Mouse (Mus musculus) forebrain, embryonic 13.5 days (tissue): ENCODE data around the gene Six2. TPM values are rescaled to one million over a fixed set of nuclear protein-coding genes. Genes with fewer than 3 reads are reported as not detected.
A peak's percentile ranks its signal among the peaks of the same experiment; 100 is the strongest.

Experiments
- ATAC-seq: fragments of 200-750 bp; cut with Nextera tagmentation; 2 replicates; pipeline ENCODE4 v1.8.0; 2017
- H3K27ac ChIP-seq: fragments of 300-500 bp; sonication (generic); 2 replicates; pipeline ENCODE4 v1.5.1; 2015; ENCODE audit warnings: inconsistent platforms, mild to moderate bottlenecking, moderate library complexity
- H3K27me3 ChIP-seq: fragments of 300-500 bp; sonication (generic); 2 replicates; pipeline ENCODE4 v1.6.1; 2015; ENCODE audit warnings: mild to moderate bottlenecking, inconsistent platforms
- H3K36me3 ChIP-seq: fragments of 300-500 bp; sonication (generic); 2 replicates; pipeline ENCODE4 v1.6.1; 2015; ENCODE audit warnings: mild to moderate bottlenecking, inconsistent platforms; ENCODE audit not compliant: poor library complexity, severe bottlenecking
- H3K4me1 ChIP-seq: fragments of 300-500 bp; sonication (generic); 2 replicates; pipeline ENCODE4 v1.6.1; 2015; ENCODE audit warnings: inconsistent platforms
- H3K4me2 ChIP-seq: fragments of 300-500 bp; sonication (generic); 2 replicates; pipeline ENCODE4 v1.6.1; 2015; ENCODE audit warnings: inconsistent platforms, mild to moderate bottlenecking, moderate library complexity
- H3K4me3 ChIP-seq: fragments of 300-500 bp; sonication (generic); 2 replicates; pipeline ENCODE4 v1.5.1; 2015; ENCODE audit warnings: mild to moderate bottlenecking, inconsistent platforms
- H3K9ac ChIP-seq: fragments of 300-500 bp; sonication (generic); 2 replicates; pipeline ENCODE4 v1.6.1; 2015; ENCODE audit warnings: mild to moderate bottlenecking, inconsistent platforms
- H3K9me3 ChIP-seq: fragments of 300-500 bp; sonication (generic); replicated peaks from 2 replicates; pipeline ENCODE4 v1.6.1; 2016; ENCODE audit warnings: inconsistent platforms
- WGBS: fragments of 180-500 bp; shearing (Covaris S2); methylation state at CpG from one replicate; pipeline ENCODE4 v1.1.7; 2015; 5-methylcytosine and 5-hydroxymethylcytosine counted together
- polyA plus RNA-seq: library from polyadenylated mRNA; unstranded; fragments of >200 nt; fragmentation: Nextera tagmentation; extraction: Ambion mirVana; gene quantifications from 2 replicates; pipeline ENCODE4 v1.2.1, GENCODE M21; 2015

The Six2 gene
- 0.37 and 0.74 TPM in 2 replicates for polyA plus RNA-seq

DNA sequence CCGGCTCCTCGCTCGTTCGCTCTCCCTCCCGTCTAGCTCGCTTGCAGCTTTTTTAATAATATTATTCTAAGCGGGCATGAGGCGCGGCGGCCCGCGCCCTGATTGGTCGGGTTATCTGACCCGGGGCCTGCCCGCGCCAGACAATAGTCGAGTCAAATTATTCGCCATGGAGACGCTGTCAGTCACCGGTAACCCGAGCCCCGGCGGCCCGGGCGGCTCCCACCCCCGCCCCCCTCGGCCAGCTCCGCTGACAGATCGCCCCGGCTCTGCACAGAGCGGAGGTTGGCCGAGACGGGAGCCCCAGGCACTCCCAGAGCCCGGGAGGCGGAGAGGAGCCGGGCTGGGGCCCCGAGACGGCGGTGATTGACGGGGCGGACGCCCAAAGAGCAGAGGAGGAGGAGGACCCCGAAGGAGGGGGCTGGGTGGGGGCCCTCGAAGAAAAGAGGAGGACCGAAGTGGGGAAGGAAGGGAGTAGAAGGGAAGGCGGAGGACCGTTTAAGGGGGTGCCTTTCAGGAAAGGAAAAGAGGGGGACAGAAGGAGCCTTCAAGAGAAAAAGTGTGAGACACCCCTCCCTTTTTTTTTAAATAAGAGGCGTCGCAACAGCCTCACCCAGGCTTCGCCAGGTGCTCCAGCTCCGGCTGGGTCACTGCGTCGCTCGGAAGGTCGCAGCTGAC, at the start of gene Six2:
Gene Six2 (minus strand): TSS at position 39 of the 675 bp plus-strand sequence.
- H3K4me2 ChIP-seq = peak within 1 kb of the TSS; percentile 75
- peaks cover 22% of the 10 kb centered on the region for H3K4me1 ChIP-seq
- H3K36me3 ChIP-seq = no peaks in the 10 kb centered on the region
- H3K27me3 ChIP-seq = peaks cover 98% of the 10 kb centered on the region
- H3K9ac ChIP-seq = peak within 1 kb of the TSS; percentile 46
- peak; percentile 93 for ATAC-seq
- under 1% methylated on average over 55 of the region's 55 CpGs for WGBS
- H3K4me3 ChIP-seq = peak within 1 kb of the TSS; percentile 43
- no peaks in the 10 kb centered on the region for H3K9me3 ChIP-seq
- H3K27ac ChIP-seq = no peak within 1 kb of the TSS

DNA sequence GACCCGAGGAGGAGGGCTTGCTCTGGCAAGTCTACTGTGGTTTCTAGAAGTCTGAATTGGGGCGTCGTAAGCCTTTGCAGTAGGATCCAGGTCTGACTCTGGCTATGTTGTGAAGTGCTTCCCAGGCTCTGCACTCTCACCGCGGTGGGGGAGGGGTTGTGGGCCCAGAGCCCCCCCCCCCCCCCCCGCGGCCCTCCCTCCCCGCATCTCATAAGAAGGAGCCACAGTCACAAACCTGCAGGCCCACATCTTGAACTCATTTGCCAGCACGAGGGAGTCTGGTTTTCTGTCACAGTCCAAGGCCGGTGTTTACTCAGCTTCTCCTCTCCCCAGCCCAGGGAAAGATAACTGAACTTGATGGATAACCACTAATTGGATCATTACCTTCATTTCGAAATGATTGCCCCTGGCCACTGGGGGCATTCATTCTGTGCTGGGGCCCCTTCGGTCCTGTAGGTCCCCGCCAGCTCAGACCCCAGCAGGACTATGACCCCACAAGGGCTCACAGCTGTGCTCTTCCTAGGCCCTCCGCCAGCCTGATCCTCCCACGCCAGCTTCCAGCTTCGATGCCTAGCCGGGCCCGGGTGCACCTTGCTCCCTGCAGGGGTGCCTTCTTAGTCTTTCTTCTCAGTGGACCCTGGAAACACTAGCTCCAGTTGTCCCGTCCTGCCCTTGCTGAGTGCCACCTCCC, 49.2 kb upstream of the Six2 start:
- no peak for ATAC-seq
- Histone ChIP-seq H3K27ac (no peak overlapping the region), H3K36me3 (no peaks in the 10 kb centered on the region), H3K9ac (no peak overlapping the region), H3K4me2 (no peak overlapping the region), H3K4me3 (no peak overlapping the region), H3K9me3 (no peaks in the 10 kb centered on the region), H3K27me3 (no peaks in the 10 kb centered on the region), H3K4me1 (no peaks in the 10 kb centered on the region)
- 49% methylated on average over 18 of the region's 19 CpGs for WGBS

DNA sequence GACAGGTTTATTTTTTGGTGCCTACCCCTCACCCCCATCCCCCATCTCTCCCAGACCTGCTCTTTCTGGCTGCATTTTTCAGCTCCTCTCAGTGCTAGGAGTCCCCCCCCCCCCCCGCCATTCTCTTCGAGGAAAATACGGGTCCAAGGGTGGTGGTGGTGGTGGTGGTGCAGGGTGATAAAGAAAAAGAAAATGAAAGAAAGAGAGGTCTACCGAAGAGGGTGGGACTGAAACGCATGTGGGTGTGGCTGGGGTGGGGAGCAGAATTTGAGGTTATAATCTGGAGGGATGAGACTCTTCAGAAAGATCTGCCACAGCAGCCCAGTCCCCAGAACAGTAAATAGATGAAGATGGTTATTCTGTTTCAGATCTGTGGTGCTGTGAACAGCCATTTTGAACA, 43.3 kb upstream of the Six2 start:
- no peaks in the 10 kb centered on the region for H3K9me3 ChIP-seq
- no peaks in the 10 kb centered on the region for H3K36me3 ChIP-seq
- no peak for ATAC-seq
- no peak overlapping the region for H3K9ac ChIP-seq
- no peak overlapping the region for H3K4me3 ChIP-seq
- H3K27ac ChIP-seq = no peak overlapping the region
- H3K4me1 ChIP-seq = no peaks in the 10 kb centered on the region
- 82% methylated on average over 5 of the region's 5 CpGs for WGBS
- H3K27me3 ChIP-seq = no peaks in the 10 kb centered on the region
- H3K4me2 ChIP-seq = no peak overlapping the region

DNA sequence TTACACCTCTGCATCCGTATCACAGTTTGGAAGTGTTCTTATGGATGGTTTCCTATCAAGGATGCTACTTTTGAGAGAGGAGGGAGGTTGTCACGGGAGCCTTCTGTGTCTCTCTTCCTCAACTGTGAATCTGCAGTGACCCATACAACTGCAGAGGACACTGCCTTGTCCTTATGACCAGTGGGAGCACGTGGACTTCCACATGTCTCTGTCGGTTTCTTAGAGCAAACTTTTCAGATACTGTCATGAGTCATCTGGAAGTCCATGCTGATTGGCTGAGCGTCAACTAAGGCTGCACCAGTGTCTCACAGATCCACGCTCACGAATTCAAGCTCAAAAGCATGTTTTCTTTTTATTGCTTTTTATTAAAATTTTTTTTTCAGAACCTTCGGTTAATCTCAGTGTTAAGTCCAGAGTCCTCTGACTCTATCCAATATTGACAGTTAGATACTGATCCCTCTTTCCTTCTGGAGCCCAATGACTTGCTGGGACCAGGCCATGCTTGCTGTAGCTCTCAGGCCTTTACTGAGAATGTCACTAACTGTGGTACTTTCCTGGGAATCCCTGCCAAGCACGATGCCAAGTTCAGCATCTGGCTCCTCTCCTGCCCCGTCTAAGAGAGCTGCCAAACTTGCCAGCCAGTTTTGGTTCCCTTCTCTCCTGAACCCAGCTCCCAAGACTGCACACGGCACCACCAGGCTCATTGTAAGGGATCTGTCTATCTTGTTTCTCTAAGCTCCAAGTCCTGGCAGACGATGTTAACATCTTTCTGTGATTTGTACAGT, 42.3 kb upstream of the Six2 start:
- no peaks in the 10 kb centered on the region for H3K4me1 ChIP-seq
- 83% methylated on average over 12 of the region's 12 CpGs for WGBS
- no peaks in the 10 kb centered on the region for H3K27me3 ChIP-seq
- no peak overlapping the region for H3K9ac ChIP-seq
- ATAC-seq = no peak
- H3K36me3 ChIP-seq = no peaks in the 10 kb centered on the region
- no peak overlapping the region for H3K4me2 ChIP-seq
- H3K4me3 ChIP-seq = no peak overlapping the region
- no peak overlapping the region for H3K27ac ChIP-seq
- no peaks in the 10 kb centered on the region for H3K9me3 ChIP-seq

DNA sequence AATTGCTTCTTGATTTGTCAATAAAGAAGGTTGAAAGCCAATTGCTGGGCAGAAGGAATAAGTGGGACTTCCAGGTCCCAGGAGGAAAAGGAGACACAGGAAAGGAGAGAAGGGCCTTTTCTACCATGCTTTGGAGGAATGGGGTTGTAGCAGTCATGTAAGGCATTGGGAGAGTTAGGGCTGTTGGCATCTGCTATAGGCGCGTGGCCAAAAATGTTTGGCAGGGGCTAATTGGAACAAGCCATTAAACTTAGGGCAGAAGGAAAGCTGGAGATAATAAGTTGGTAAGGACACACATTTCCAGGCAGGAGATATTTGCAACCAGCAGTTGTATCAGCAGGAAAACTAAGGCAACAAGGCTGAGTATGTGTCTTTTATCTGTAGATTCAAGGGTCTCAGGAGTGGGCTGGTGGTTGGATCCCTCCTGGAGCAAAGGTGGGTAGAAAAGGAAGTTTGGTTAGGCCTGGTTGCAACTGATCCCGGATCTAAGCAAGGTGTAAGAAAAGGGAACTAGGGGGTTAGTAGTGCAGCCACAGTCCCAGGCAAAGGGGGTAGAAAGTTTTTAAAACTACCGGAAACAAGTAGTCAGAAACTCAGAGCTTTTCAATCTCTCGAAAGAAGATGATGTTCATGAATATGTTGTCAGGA, 40.1 kb upstream of the Six2 start:
- Histone ChIP-seq H3K4me2 (no peak overlapping the region), H3K4me3 (no peak overlapping the region), H3K4me1 (no peaks in the 10 kb centered on the region), H3K27me3 (no peaks in the 10 kb centered on the region), H3K9me3 (no peaks in the 10 kb centered on the region), H3K27ac (no peak overlapping the region), H3K36me3 (no peaks in the 10 kb centered on the region), H3K9ac (no peak overlapping the region)
- ATAC-seq = no peak
- 92% methylated on average over 5 of the region's 5 CpGs for WGBS

DNA sequence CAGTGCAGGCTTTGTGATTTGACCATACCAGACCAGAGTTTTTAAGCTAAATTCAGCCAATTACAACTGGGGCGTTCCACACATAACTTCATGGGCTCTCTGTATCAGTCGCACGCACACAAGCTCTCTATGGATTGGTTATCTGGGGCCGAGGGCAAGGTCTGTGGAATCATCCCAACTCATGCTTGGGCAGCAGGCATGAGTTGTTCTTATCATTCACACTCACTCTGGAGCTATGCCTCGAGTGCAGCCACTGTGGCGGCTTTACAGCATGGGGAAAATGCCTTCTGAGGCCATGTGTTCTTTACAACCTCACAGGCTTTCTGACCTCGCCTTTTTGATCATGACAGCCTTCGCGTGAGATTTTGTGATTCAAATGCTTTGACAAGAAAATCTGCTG, 37.9 kb upstream of the Six2 start:
- no peak for ATAC-seq
- H3K9ac ChIP-seq = no peak overlapping the region
- no peak overlapping the region for H3K4me2 ChIP-seq
- H3K27me3 ChIP-seq = no peaks in the 10 kb centered on the region
- H3K36me3 ChIP-seq = no peaks in the 10 kb centered on the region
- WGBS = 90% methylated on average over 9 of the region's 9 CpGs
- no peak overlapping the region for H3K27ac ChIP-seq
- no peaks in the 10 kb centered on the region for H3K4me1 ChIP-seq
- H3K4me3 ChIP-seq = no peak overlapping the region
- H3K9me3 ChIP-seq = no peaks in the 10 kb centered on the region

DNA sequence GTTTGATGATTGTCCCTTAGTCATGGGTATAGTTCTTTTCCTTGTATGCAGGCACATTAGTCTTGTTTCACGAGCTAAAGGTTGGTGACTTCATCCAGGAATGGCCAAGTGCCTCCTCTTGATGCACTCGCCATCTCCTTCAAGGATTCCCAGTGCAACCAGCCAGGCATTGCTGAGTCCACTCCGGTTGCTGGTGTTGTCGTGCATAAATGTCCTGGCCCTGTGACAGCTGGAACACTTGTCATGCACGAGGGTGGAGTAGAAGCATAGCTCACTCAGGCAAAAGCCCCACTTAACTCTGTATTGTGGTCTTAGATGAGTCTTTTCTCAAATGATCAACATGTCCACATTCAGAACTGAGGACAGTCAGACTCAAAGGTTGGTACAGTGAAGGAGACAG, 35.1 kb upstream of the Six2 start:
- ATAC-seq = no peak
- no peaks in the 10 kb centered on the region for H3K36me3 ChIP-seq
- no peak overlapping the region for H3K4me3 ChIP-seq
- no peaks in the 10 kb centered on the region for H3K27me3 ChIP-seq
- no peak overlapping the region for H3K9ac ChIP-seq
- no peak overlapping the region for H3K4me2 ChIP-seq
- WGBS = 85% methylated on average over 5 of the region's 5 CpGs
- H3K4me1 ChIP-seq = no peaks in the 10 kb centered on the region
- no peaks in the 10 kb centered on the region for H3K9me3 ChIP-seq
- no peak overlapping the region for H3K27ac ChIP-seq

DNA sequence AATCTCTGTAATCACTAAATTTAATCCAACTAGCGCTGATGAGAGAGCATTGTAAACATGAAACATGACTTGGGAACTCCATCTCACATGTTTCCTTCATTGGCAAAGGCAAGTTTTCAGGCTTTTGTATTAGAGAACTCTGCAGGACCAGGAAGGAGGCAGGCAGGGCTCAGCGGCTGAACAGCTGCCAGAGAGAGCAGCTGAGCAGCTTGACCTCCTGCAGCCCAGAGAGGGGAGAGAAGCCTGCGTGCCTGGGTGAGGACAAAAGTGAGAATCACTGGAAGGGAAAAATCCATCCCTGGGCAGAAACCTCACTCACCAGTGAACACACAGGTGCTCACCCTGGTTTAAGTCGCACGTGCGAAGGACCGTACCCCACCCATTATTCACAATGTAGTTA, 29.2 kb upstream of the Six2 start:
- 0 out of 2 replicates have a peak, but pooled peaks cover 6% of the 10 kb centered on the region for H3K4me1 ChIP-seq
- H3K4me3 ChIP-seq = no peak overlapping the region
- H3K36me3 ChIP-seq = no peaks in the 10 kb centered on the region
- H3K9ac ChIP-seq = no peak overlapping the region; the same call in 1 of the 2 replicates
- H3K9me3 ChIP-seq = no peaks in the 10 kb centered on the region
- no peak overlapping the region for H3K4me2 ChIP-seq
- H3K27ac ChIP-seq = no peak overlapping the region
- WGBS = 60% methylated on average over 7 of the region's 7 CpGs
- 0 out of 2 replicates have a peak, but pooled peaks cover 6% of the 10 kb centered on the region for H3K27me3 ChIP-seq
- no peak for ATAC-seq

DNA sequence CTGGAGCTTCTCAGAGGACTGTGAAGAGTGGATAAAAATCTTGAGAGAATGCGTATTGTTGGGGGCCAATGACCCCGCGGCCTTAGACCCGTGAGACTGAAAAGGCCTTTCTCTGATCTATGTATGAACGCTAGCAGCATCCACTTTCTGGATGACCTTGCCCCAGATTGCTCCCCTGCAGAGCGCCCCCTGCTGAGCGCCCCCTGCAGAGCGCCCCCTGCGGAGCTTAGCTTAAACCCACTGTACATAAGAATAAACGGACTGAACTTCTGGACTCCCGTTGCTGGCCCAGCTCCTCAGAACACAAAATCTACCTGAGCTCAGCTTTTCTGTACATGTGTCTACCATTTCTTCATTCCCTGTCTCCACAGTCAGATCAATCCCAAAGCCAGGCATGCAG, 27.7 kb upstream of the Six2 start:
- 75% methylated on average over 11 of the region's 11 CpGs for WGBS
- Histone ChIP-seq H3K4me2 (no peak overlapping the region), H3K4me3 (no peak overlapping the region), H3K9ac (no peak overlapping the region), H3K9me3 (no peaks in the 10 kb centered on the region), H3K4me1 (0 out of 2 replicates have a peak, but pooled peaks cover 6% of the 10 kb centered on the region), H3K27me3 (0 out of 2 replicates have a peak, but pooled peaks cover 6% of the 10 kb centered on the region), H3K36me3 (no peaks in the 10 kb centered on the region), H3K27ac (no peak overlapping the region)
- ATAC-seq = no peak

DNA sequence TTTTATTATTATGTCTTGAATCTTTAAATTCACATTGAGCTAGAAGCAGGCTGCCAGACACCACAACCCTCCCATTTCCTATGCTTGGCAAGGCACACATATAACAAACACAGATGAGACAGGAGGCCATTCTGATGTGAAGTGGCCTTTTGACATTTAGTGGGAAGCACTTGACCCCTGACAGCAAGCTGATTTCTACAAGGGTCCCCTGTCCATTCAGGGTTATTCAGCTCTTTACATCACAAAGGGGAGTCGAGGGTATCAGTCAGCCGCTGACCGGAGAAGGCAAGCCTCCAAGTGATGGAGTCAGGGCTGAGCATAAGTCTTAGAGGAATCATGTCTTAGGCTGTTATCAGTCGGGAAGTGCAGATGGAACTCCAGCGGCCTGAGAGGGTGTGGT, 26.3 kb upstream of the Six2 start:
- H3K4me3 ChIP-seq = no peak overlapping the region
- no peak for ATAC-seq
- no peak overlapping the region for H3K4me2 ChIP-seq
- no peaks in the 10 kb centered on the region for H3K9me3 ChIP-seq
- 0 out of 2 replicates have a peak, but pooled peaks cover 6% of the 10 kb centered on the region for H3K27me3 ChIP-seq
- H3K4me1 ChIP-seq = 0 out of 2 replicates have a peak, but pooled peaks cover 6% of the 10 kb centered on the region
- 56% methylated on average over 5 of the region's 5 CpGs for WGBS
- H3K36me3 ChIP-seq = no peaks in the 10 kb centered on the region
- H3K27ac ChIP-seq = no peak overlapping the region
- H3K9ac ChIP-seq = no peak overlapping the region

DNA sequence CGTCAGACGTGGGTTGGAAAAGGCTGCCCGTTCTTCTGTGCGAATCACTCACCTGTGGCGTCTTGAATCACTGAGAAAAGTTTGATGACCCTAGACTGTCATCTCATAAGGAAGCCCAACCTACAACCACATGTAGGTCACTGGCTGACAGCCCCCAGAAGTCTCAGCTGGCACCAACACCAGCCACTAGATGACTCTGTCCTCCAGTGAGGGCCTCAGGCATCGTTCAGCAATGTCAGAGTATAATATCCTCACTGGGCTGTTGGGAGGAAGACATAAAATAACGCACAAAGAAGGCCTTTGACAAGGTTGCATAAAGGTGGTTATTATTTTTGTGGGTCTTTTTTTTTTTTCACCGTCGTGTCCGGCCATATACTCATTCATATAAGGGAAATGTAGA, 24.8 kb upstream of the Six2 start:
- Histone ChIP-seq H3K9ac (no peak overlapping the region), H3K4me1 (0 out of 2 replicates have a peak, but pooled peaks cover 6% of the 10 kb centered on the region), H3K27me3 (0 out of 2 replicates have a peak, but pooled peaks cover 6% of the 10 kb centered on the region), H3K4me3 (no peak overlapping the region), H3K27ac (no peak overlapping the region), H3K9me3 (no peaks in the 10 kb centered on the region), H3K4me2 (no peak overlapping the region), H3K36me3 (no peaks in the 10 kb centered on the region)
- 88% methylated on average over 10 of the region's 10 CpGs for WGBS
- ATAC-seq = no peak
